Mouse (Mus musculus) stomach, postnatal 0 days (tissue): Measurements from ENCODE around the gene Cept1.

Experiments used
- CTCF ChIP-seq: IDR thresholded peaks from 2 replicates; pipeline ENCODE4 v1.5.1; 2016; ENCODE audit warnings: antibody characterized with exemption, low read depth, mild to moderate bottlenecking, moderate library complexity
- EP300 ChIP-seq: optimal IDR thresholded peaks from 2 replicates; pipeline ENCODE3; 2016; ENCODE audit warnings: antibody characterized with exemption

DNA sequence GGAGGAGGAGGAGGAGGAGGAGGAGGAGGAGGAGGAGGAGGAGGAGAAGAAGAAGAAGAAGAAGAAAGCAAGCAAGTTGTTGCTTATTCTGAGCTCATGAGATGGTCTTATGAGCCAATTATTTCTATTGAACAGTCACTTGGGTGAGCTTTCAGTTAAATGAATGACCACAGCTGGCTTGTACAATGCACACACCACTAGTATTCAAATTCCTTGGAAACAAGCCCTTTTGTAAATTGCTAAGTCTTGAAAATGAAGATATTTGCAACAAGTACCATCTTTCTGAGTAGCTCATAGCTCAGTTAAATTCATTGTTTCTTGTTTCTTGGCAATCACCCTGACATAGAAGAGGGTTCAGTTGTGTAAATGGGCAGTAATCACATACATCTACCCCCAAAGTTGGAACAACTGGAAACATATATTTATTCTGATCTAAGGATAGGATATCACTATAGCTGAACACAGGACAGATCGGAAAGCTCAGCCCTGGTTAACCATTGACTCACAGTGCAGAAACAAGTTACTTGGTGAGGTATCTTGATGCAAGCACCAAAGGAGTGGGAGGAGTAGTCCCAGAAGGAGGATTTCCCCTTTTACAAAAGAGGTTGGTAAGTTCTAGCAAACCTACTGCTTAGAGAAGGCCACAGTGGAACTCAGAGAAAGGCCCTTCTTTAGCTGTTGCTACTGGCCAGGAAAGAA lies 52.1 kb downstream of the Cept1 start:
- TF ChIP-seq CTCF (no peak), EP300 (no peak)
